Mouse (Mus musculus) kidney, postnatal 0 days (tissue): ENCODE results near the gene Cyp2c39. TPM values are rescaled to one million over a fixed set of nuclear protein-coding genes. Genes with fewer than 3 reads are reported as not detected.
"Not testable (repeated sequence)": the region's sequence is repeated elsewhere in the genome, so short reads cannot be mapped to it uniquely, and the experiment has no call there.

Experiments used
- ATAC-seq: fragments of 200-750 bp; cut with Nextera tagmentation; replicated peaks from 2 replicates; pipeline ENCODE4 v1.8.0; 2017; ENCODE audit warnings: low read depth, moderate number of reproducible peaks, moderate TSS enrichment, moderate library complexity; ENCODE audit not compliant: low FRiP score
- DNase-seq: peaks from one replicate; pipeline ENCODE4 v3.0.0-alpha.2; 2016; ENCODE audit warnings: low spot score
- H3K27ac ChIP-seq: fragments of 300-500 bp; sonication (generic); 2 replicates; pipeline ENCODE4 v1.5.1; 2014; ENCODE audit warnings: mild to moderate bottlenecking
- H3K27me3 ChIP-seq: fragments of 300-500 bp; sonication (generic); 2 replicates; pipeline ENCODE4 v1.6.1; 2014; ENCODE audit warnings: low read length, mixed read lengths; ENCODE audit not compliant: insufficient read depth
- H3K36me3 ChIP-seq: fragments of 300-500 bp; sonication (generic); 2 replicates; pipeline ENCODE4 v1.6.1; 2014; ENCODE audit warnings: low read length, mixed read lengths; ENCODE audit not compliant: insufficient read depth
- H3K4me1 ChIP-seq: fragments of 300-500 bp; sonication (generic); replicated peaks from 2 replicates; pipeline ENCODE4 v1.6.1; 2014; ENCODE audit warnings: antibody characterized with exemption, low read length, mixed read lengths; ENCODE audit not compliant: insufficient read depth
- H3K4me2 ChIP-seq: fragments of 300-500 bp; sonication (generic); 2 replicates; pipeline ENCODE4 v1.6.1; 2014; ENCODE audit warnings: mild to moderate bottlenecking, low read length, moderate library complexity, mixed read lengths
- H3K4me3 ChIP-seq: fragments of 300-500 bp; sonication (generic); replicated peaks from 2 replicates; pipeline ENCODE4 v1.5.1; 2014; ENCODE audit warnings: low read depth, low read length
- H3K9ac ChIP-seq: fragments of 300-500 bp; sonication (generic); 2 replicates; pipeline ENCODE4 v1.6.1; 2014; ENCODE audit warnings: low read depth, low read length
- H3K9me3 ChIP-seq: fragments of 300-500 bp; sonication (generic); replicated peaks from 2 replicates; pipeline ENCODE4 v1.6.1; 2016; ENCODE audit warnings: low read length, inconsistent platforms, mixed read lengths
- CTCF ChIP-seq: IDR thresholded peaks from 2 replicates; pipeline ENCODE4 v1.5.1; 2016; ENCODE audit warnings: antibody characterized with exemption, low read depth, mild to moderate bottlenecking, moderate library complexity
- WGBS: fragments of 180-500 bp; shearing (Covaris S2); extraction: QIAGEN DNeasy Blood & Tissue Kit; methylation state at CpG from one replicate; pipeline ENCODE4 v1.1.7; 2014; 5-methylcytosine and 5-hydroxymethylcytosine counted together
- polyA plus RNA-seq: library from polyadenylated mRNA; unstranded; fragments of >200 nt; fragmentation: Nextera tagmentation; extraction: Ambion mirVana; gene quantifications from 2 replicates; pipeline ENCODE4 v1.2.1, GENCODE M21; 2015

Cyp2c39 gene
- polyA plus RNA-seq = not detected in 2 replicates

GRCm38 (mm10) chr19:39510534-39510933 is at the start of gene Cyp2c39:
Gene Cyp2c39, plus strand, starts transcription at chr19:39510862.
- H3K27me3 ChIP-seq = no peaks in the 10 kb centered on the region
- DNase-seq = no peak
- no peak within 1 kb of the TSS for H3K27ac ChIP-seq
- H3K4me1 ChIP-seq = no peaks in the 10 kb centered on the region
- TF ChIP-seq CTCF = no peak
- H3K36me3 ChIP-seq = no peaks in the 10 kb centered on the region
- WGBS = 85% methylated on average over 4 of the region's 4 CpGs
- no peak within 1 kb of the TSS for H3K4me3 ChIP-seq
- H3K9ac ChIP-seq = no peak within 1 kb of the TSS
- no peaks in the 10 kb centered on the region; the same call in 1 of the 2 replicates for H3K9me3 ChIP-seq
- ATAC-seq = no peak
- H3K4me2 ChIP-seq = no peak within 1 kb of the TSS

GRCm38 (mm10) chr19:39462941-39463340 is 47.7 kb upstream of the Cyp2c39 start, which contains the start of gene Cyp2c38:
Gene Cyp2c38, minus strand, starts transcription at chr19:39463075.
- no peak for ATAC-seq

GRCm38 (mm10) chr19:39463923-39464322 is 46.7 kb upstream of the Cyp2c39 start:
- Histone ChIP-seq H3K9me3 (no peaks in the 10 kb centered on the region), H3K4me1 (no peaks in the 10 kb centered on the region), H3K27me3 (no peaks in the 10 kb centered on the region), H3K9ac (no peak overlapping the region), H3K36me3 (no peaks in the 10 kb centered on the region), H3K4me2 (no peak overlapping the region), H3K4me3 (no peak overlapping the region), H3K27ac (no peak overlapping the region)
- ATAC-seq = no peak
- no peak for DNase-seq
- no peak for TF ChIP-seq CTCF

More at GRCm38 (mm10) chr19:39462941-39463340, 47.7 kb upstream of the Cyp2c39 start, which contains the start of gene Cyp2c38:
- Histone ChIP-seq H3K4me3 (no peak within 1 kb of the TSS), H3K27me3 (no peaks in the 10 kb centered on the region), H3K4me2 (no peak within 1 kb of the TSS), H3K4me1 (no peaks in the 10 kb centered on the region), H3K27ac (no peak within 1 kb of the TSS), H3K9ac (no peak within 1 kb of the TSS), H3K36me3 (no peaks in the 10 kb centered on the region), H3K9me3 (no peaks in the 10 kb centered on the region)
- DNase-seq = no peak
- TF ChIP-seq CTCF = no peak
- WGBS = 89% methylated on average over 1 of the region's 1 CpGs

- H3K36me3 ChIP-seq, H3K27ac ChIP-seq, H3K4me3 ChIP-seq, H3K27me3 ChIP-seq, H3K9ac ChIP-seq, ATAC-seq, DNase-seq, H3K4me1 ChIP-seq, H3K9me3 ChIP-seq, H3K4me2 ChIP-seq: not testable (repeated sequence)
- WGBS = 90% methylated on average over 1 of the region's 1 CpGs
These were observed 26.7 kb upstream of the Cyp2c39 start for GRCm38 (mm10) chr19:39483961-39484360.

GRCm38 (mm10) chr19:39506341-39506740 is 4.3 kb upstream of the Cyp2c39 start:
- Histone ChIP-seq H3K4me1 (no peaks in the 10 kb centered on the region), H3K27ac (no peak overlapping the region), H3K27me3 (no peaks in the 10 kb centered on the region), H3K9ac (no peak overlapping the region), H3K9me3 (no peaks in the 10 kb centered on the region; the same call in 1 of the 2 replicates), H3K4me2 (no peak overlapping the region), H3K4me3 (no peak overlapping the region), H3K36me3 (no peaks in the 10 kb centered on the region)
- ATAC-seq (no peak), DNase-seq (no peak)
- TF ChIP-seq CTCF = no peak

GRCm38 (mm10) chr19:39509533-39509932 is 1.1 kb upstream of the Cyp2c39 start:
- no peak for DNase-seq
- WGBS = 71% methylated on average over 1 of the region's 1 CpGs
- Histone ChIP-seq H3K4me1 (no peaks in the 10 kb centered on the region), H3K27me3 (no peaks in the 10 kb centered on the region), H3K4me3 (no peak overlapping the region), H3K9me3 (no peaks in the 10 kb centered on the region; the same call in 1 of the 2 replicates), H3K36me3 (no peaks in the 10 kb centered on the region), H3K9ac (no peak overlapping the region), H3K27ac (no peak overlapping the region), H3K4me2 (no peak overlapping the region)
- no peak for TF ChIP-seq CTCF
- no peak for ATAC-seq

Other genes with a start within 250 kb of the Cyp2c39 start
- gene Cyp2c29, start 241.5 kb upstream of the Cyp2c39 start, polyA plus RNA-seq = not detected in 2 replicates
- gene Cyp2c38, start 47.8 kb upstream of the Cyp2c39 start, polyA plus RNA-seq = not detected in 2 replicates
- not detected in 2 replicates for gene Cyp2c67, start 138.2 kb downstream of the Cyp2c39 start, polyA plus RNA-seq
- gene Cyp2c68, start 230.2 kb downstream of the Cyp2c39 start, polyA plus RNA-seq = 0.15 TPM in 1 of 2 replicates, not detected in the other